Mouse (Mus musculus): ENCODE results near the gene Ccdc182.

GRCm38 (mm10) chr11:88266311-88266710, 27.5 kb upstream of the Ccdc182 start:
- no peak for TF ChIP-seq CTCF (IDR thresholded peaks at IDR 0.05; ENCODE audit: low read depth, low read length)
- TF ChIP-seq POLR2A (IDR thresholded peaks at IDR 0.05; ENCODE audit: extremely low read depth, insufficient read depth, low read length) = no peak

All from liver, adult 2 months (tissue).